In the genomic region with DNA sequence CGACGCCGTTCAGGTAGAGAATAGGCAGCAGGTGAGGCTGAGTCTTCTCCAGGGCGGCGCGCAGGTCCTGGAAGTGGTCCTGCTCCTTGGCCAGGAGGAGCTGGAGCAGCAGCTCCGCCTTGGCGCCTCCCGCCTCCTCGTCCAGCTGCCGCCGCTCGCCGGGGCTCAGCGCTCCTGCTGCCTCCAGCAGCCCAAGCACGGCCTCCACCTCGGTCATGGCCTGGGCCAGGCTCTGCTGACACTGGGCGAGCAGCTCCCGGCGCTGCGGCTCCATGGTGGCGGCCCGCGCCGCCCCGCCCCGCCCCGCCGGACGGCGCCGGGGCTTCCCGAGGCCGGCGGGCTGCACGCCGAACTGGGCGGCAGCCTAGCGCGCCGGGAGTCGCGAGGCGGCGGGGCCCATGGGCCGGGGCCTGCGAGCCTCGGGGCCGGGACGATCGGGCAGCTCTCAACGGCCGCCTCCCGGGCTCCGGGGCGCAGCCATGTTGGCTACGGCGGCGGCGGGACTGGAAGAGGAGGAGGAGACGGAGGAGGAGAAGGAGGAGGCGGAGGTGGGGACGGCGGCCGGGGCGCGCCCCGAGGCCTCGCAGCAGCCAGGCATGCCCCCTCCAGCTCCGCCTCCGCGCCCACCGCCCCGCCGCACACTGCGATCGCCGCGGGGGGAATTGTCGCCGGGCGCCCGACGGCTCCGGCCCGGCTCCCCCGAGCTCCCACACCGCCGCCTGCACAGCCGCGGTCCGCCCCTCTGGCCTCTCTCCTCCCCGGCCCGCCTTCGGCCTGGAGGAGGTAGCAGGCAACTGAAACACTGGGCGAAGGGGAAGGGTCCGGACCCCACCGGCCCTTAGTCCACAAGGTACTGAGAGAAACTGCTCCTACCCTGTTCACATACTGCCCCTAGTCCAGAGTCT, we compare ENCODE assay signal across 8 mouse cellular contexts. TPM values are rescaled to one million over a fixed set of nuclear protein-coding genes. Genes with fewer than 3 reads are reported as not detected.
DNase-seq lines count a peak whose midpoint lies in the region; ATAC-seq and TF ChIP-seq lines count a peak whose summit lies in the region.

A gene (minus strand): TSS at position 744 of the 905 bp plus-strand sequence.

- no peaks in the 10 kb centered on the region for H3K9me3 ChIP-seq in hindbrain, embryonic 16.5 days (ENCODE audit: control insufficient read depth, low read length)

- peak within 1 kb of the TSS; percentile 96 for H3K9ac ChIP-seq in hindbrain, embryonic 16.5 days (ENCODE audit: low read depth, low read length)

- peak within 1 kb of the TSS; percentile 68 for H3K4me3 ChIP-seq in hindbrain, embryonic 16.5 days (ENCODE audit: low read length)
- H3K4me3 ChIP-seq in left cerebral cortex, adult 2 months: peak within 1 kb of the TSS; percentile 81

- peak within 1 kb of the TSS; percentile 97 for H3K27ac ChIP-seq in hindbrain, embryonic 16.5 days (ENCODE audit: low read depth, low read length)
- peak within 1 kb of the TSS; percentile 76 for H3K27ac ChIP-seq in left cerebral cortex, adult 2 months

- intact Hi-C loops in gastrocnemius, postnatal 14 days (cut with DNase I; ENCODE audit: low total_unique reads): no loop called here
- intact Hi-C loops in left cerebral cortex, adult 2 months (cut with DNase I): loop anchor here (1.0 to 2.0 kb wide), 2 partner anchors 41 to 63 kb away; no protein-coding TSS in a partner anchor

- TF ChIP-seq CTCF in left cerebral cortex, adult 2 months (IDR thresholded peaks at IDR 0.05): no peak

- H3K4me2 ChIP-seq in hindbrain, embryonic 16.5 days (ENCODE audit: low read length): peak within 1 kb of the TSS; percentile 68

- ATAC-seq in hindbrain, embryonic 16.5 days: peak; percentile 87
- ATAC-seq in inflammation-experienced regulatory T-cells, adult 6 months: no peak

- no peaks in the 10 kb centered on the region for H3K36me3 ChIP-seq in hindbrain, embryonic 16.5 days (ENCODE audit: control insufficient read depth, insufficient read depth, low read length)

- peak; percentile 84 for DNase-seq in adrenal gland, postnatal 10 days
- peak; percentile 35 to 64 for DNase-seq in cerebellum, postnatal 4 days (ENCODE audit: low spot score in 2 of 2)
- peak; percentile 71 for DNase-seq in gastrocnemius, postnatal 14 days
- DNase-seq in left cerebral cortex, adult 2 months (ENCODE audit: extremely low spot score in 1 of 2, low spot score in 2 of 2): peak; percentile 52 to 58
- peak; percentile 53 for DNase-seq in lung, postnatal 25 days (ENCODE audit: low spot score)
- DNase-seq in right cerebral cortex, postnatal 14 days: peak; percentile 56

- H3K4me1 ChIP-seq in hindbrain, embryonic 16.5 days (ENCODE audit: control insufficient read depth, insufficient read depth, low read depth, low read length): peaks cover 16% of the 10 kb centered on the region

- WGBS in hindbrain, embryonic 16.5 days: 0% methylated on average over 57 of the region's 98 CpGs

- H3K27me3 ChIP-seq in hindbrain, embryonic 16.5 days (replicated peaks; ENCODE audit: control insufficient read depth, insufficient read depth, low read length): no peaks in the 10 kb centered on the region

RNA-seq across cellular contexts. Expression of the gene that starts here (rescaled TPM):
- total RNA-seq in adrenal gland, postnatal 10 days (2021): 10 to 100 TPM; 31.9 to 37.6 TPM
- 1 to 10 TPM; 8.7 to 9.4 TPM for total RNA-seq in gastrocnemius, postnatal 14 days (2021)
- polyA plus RNA-seq in hindbrain, embryonic 16.5 days (2015; fragmentation: Nextera tagmentation; extraction: Ambion mirVana): 18.4 and 21.0 TPM in 2 replicates
- 10 to 100 TPM; 31.6 to 41.9 TPM for total RNA-seq in left cerebral cortex, adult 2 months (2021)
- under 1 TPM in 2 of 3 experiments, not detected in 1; 0.62 TPM for polyA plus RNA-seq in inflammation-experienced regulatory T-cells, adult 6 months (2017; shearing (Covaris generic))

Comparison
In these comparisons a context has a peak if more than half of its experiments do, and no peak if none do; other contexts are left out.
1. RNA of the gene that starts here (polyA plus RNA-seq): 18.4 to 21.0 TPM in hindbrain, embryonic 16.5 days; 0.62 TPM in inflammation-experienced regulatory T-cells, adult 6 months; every median in the first group is over 10 times any median in the second.
2. Peak in every context shown above with its lines, with median percentiles within 50 percentile points of each other: DNase-seq.